Mouse (Mus musculus) G1E (cell line): Measurements from ENCODE around the gene Myo6.

Experiments
- CTCF ChIP-seq: IDR thresholded peaks from 2 replicates; pipeline ENCODE4 v1.5.1; 2012; ENCODE audit warnings: low read depth, low read length, inconsistent platforms, mixed read lengths
- GATA1 ChIP-seq: IDR thresholded peaks from 2 replicates; pipeline ENCODE4 v1.6.1; 2012; ENCODE audit warnings: borderline replicate concordance, low read length, inconsistent platforms, mixed read lengths

GRCm38 (mm10) chr9:80315922-80316321, 151.1 kb downstream of the Myo6 start:
- no peak for TF ChIP-seq CTCF
- TF ChIP-seq GATA1: no peak
